Mouse (Mus musculus): ENCODE measurements around the gene Car5a. TPM values are rescaled to one million over a fixed set of nuclear protein-coding genes. Genes with fewer than 3 reads are reported as not detected.
A peak's percentile ranks its signal among the peaks of the same experiment; 100 is the strongest.

The Car5a gene
- total and polyA plus RNA-seq, 3 experiments = 0.16 to 0.68 (median 0.57) TPM

- TF ChIP-seq POLR2AphosphoS5 (IDR thresholded peaks at IDR 0.05; ENCODE audit: insufficient replicate concordance, low read depth, low read length) = no peak
- no peak for TF ChIP-seq GATA1 (IDR thresholded peaks at IDR 0.05; ENCODE audit: borderline replicate concordance, low read length)
- DNase-seq (ENCODE audit: low spot score) = no peak
- no peaks in the 10 kb centered on the region for H3K9me3 ChIP-seq (replicated peaks)
- peaks cover 29% of the 10 kb centered on the region for H3K36me3 ChIP-seq (replicated peaks)
- H3K27me3 ChIP-seq (ENCODE audit: insufficient read depth, low read length) = peaks cover 5% of the 10 kb centered on the region; the same call in 1 of the 2 replicates
- no peak for ATAC-seq (ENCODE audit: extremely low read depth, insufficient number of reproducible peaks, low FRiP score, poor library complexity, severe bottlenecking)
- H3K4me3 ChIP-seq (ENCODE audit: low read depth, low read length) = peak overlapping the region; percentile 73
- peaks cover 66% of the 10 kb centered on the region for H3K4me1 ChIP-seq (ENCODE audit: insufficient read depth, low read depth, low read length)
Observed at GRCm38 (mm10) chr8:121948321-121949145, 3.8 kb upstream of the Car5a start.

DNA sequence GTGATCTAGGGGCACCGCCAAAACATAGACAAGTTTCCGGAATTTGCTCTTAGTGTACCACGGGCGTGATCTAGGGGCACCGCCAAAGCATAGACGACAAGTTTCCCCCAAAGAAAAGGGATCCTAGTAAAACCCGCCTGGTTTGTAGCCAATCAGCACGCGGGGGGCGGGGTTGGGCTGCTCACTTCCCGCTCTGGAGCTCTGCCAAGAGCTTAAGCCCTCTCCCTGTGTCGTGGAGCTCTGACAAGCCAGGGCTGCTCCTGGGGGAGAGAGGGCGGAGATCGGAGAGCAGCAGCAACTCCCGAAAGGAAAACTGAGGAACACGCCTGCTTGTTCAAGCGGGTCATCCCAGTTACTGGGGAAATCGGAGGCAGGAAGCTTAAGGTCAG, 3.0 kb upstream of the Car5a start:
- peak overlapping the region; percentile 73 for H3K4me3 ChIP-seq (ENCODE audit: low read depth, low read length)
- H3K36me3 ChIP-seq (replicated peaks) = peaks cover 22% of the 10 kb centered on the region
- DNase-seq (ENCODE audit: low spot score) (peak; percentile 91), ATAC-seq (ENCODE audit: extremely low read depth, insufficient number of reproducible peaks, low FRiP score, poor library complexity, severe bottlenecking) (peak; percentile 62)
- peaks cover 62% of the 10 kb centered on the region for H3K4me1 ChIP-seq (ENCODE audit: insufficient read depth, low read depth, low read length)
- no peaks in the 10 kb centered on the region for H3K9me3 ChIP-seq (replicated peaks)
- H3K27me3 ChIP-seq (ENCODE audit: insufficient read depth, low read length) = peaks cover 5% of the 10 kb centered on the region; the same call in 1 of the 2 replicates
- no peak for TF ChIP-seq POLR2AphosphoS5 (IDR thresholded peaks at IDR 0.05; ENCODE audit: insufficient replicate concordance, low read depth, low read length)
- no peak for TF ChIP-seq GATA2 (IDR thresholded peaks at IDR 0.05; ENCODE audit: borderline replicate concordance, low read depth, low read length)
- TF ChIP-seq GATA1 (IDR thresholded peaks at IDR 0.05; ENCODE audit: borderline replicate concordance, low read length) = no peak
- no peak for TF ChIP-seq CTCF (IDR thresholded peaks at IDR 0.05; ENCODE audit: low read depth, low read length)
- TF ChIP-seq TAL1 (conservative IDR thresholded peaks at IDR 0.05; ENCODE audit: low read depth, low read length) = no peak

- ATAC-seq (ENCODE audit: extremely low read depth, insufficient number of reproducible peaks, low FRiP score, poor library complexity, severe bottlenecking) (no peak), DNase-seq (ENCODE audit: low spot score) (peak; percentile 22)
- Histone ChIP-seq H3K27me3 (ENCODE audit: insufficient read depth, low read length) (peaks cover 5% of the 10 kb centered on the region), H3K4me1 (ENCODE audit: insufficient read depth, low read depth, low read length) (peaks cover 56% of the 10 kb centered on the region), H3K9me3 (replicated peaks) (no peaks in the 10 kb centered on the region), H3K36me3 (replicated peaks) (peaks cover 17% of the 10 kb centered on the region), H3K4me3 (ENCODE audit: low read depth, low read length) (peak overlapping the region; percentile 73)
- TF ChIP-seq CTCF (IDR thresholded peaks at IDR 0.05; ENCODE audit: low read depth, low read length) (no peak), GATA2 (IDR thresholded peaks at IDR 0.05; ENCODE audit: borderline replicate concordance, low read depth, low read length) (no peak), POLR2AphosphoS5 (IDR thresholded peaks at IDR 0.05; ENCODE audit: insufficient replicate concordance, low read depth, low read length) (no peak), TAL1 (conservative IDR thresholded peaks at IDR 0.05; ENCODE audit: low read depth, low read length) (no peak), GATA1 (IDR thresholded peaks at IDR 0.05; ENCODE audit: borderline replicate concordance, low read length) (no peak)
Observed at GRCm38 (mm10) chr8:121947047-121947752, 2.5 kb upstream of the Car5a start.

GRCm38 (mm10) chr8:121946351-121946750, 1.6 kb upstream of the Car5a start:
- no peak for ATAC-seq (ENCODE audit: extremely low read depth, insufficient number of reproducible peaks, low FRiP score, poor library complexity, severe bottlenecking)
- TF ChIP-seq CTCF (IDR thresholded peaks at IDR 0.05; ENCODE audit: low read depth, low read length) (no peak), POLR2AphosphoS5 (IDR thresholded peaks at IDR 0.05; ENCODE audit: insufficient replicate concordance, low read depth, low read length) (no peak), GATA1 (IDR thresholded peaks at IDR 0.05; ENCODE audit: borderline replicate concordance, low read length) (no peak), TAL1 (conservative IDR thresholded peaks at IDR 0.05; ENCODE audit: low read depth, low read length) (no peak), GATA2 (IDR thresholded peaks at IDR 0.05; ENCODE audit: borderline replicate concordance, low read depth, low read length) (no peak)
- peak overlapping the region; percentile 73; the same call in 1 of the 2 replicates for H3K4me3 ChIP-seq (ENCODE audit: low read depth, low read length)

DNA sequence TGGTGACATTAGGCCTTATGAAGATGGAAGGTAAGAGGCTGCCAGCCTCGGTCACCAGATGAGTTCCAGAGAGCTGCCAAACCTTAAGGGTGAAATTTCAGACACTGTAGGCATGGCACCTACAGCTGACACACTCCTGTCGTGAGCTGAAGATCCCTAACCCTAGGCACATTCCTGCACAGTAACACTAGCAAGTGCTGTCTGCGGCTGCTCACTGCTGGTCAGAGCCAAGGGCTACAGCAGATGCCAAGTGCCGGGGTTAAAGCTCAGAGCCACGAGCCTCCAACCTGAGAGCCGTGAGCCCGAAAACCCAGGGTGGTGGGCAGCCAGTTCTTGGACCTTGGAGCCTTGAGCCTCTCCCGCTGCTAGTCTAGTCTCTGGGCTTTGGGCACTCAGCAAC, 988 bp downstream of the Car5a start:
- DNase-seq (ENCODE audit: low spot score) = no peak
- Histone ChIP-seq H3K27me3 (ENCODE audit: insufficient read depth, low read length) (peaks cover 19% of the 10 kb centered on the region), H3K9me3 (replicated peaks) (no peaks in the 10 kb centered on the region), H3K36me3 (replicated peaks) (peaks cover 14% of the 10 kb centered on the region), H3K4me1 (ENCODE audit: insufficient read depth, low read depth, low read length) (peaks cover 39% of the 10 kb centered on the region), H3K4me3 (ENCODE audit: low read depth, low read length) (no peak overlapping the region)
- no peak for ATAC-seq (ENCODE audit: extremely low read depth, insufficient number of reproducible peaks, low FRiP score, poor library complexity, severe bottlenecking)
- TF ChIP-seq GATA1 (IDR thresholded peaks at IDR 0.05; ENCODE audit: borderline replicate concordance, low read length) (no peak), GATA2 (IDR thresholded peaks at IDR 0.05; ENCODE audit: borderline replicate concordance, low read depth, low read length) (no peak), POLR2AphosphoS5 (IDR thresholded peaks at IDR 0.05; ENCODE audit: insufficient replicate concordance, low read depth, low read length) (no peak), TAL1 (conservative IDR thresholded peaks at IDR 0.05; ENCODE audit: low read depth, low read length) (no peak), CTCF (IDR thresholded peaks at IDR 0.05; ENCODE audit: low read depth, low read length) (no peak)

More at GRCm38 (mm10) chr8:121946351-121946750, 1.6 kb upstream of the Car5a start:
- no peak for DNase-seq (ENCODE audit: low spot score)
- Histone ChIP-seq H3K9me3 (replicated peaks) (no peaks in the 10 kb centered on the region), H3K27me3 (ENCODE audit: insufficient read depth, low read length) (peaks cover 5% of the 10 kb centered on the region), H3K36me3 (replicated peaks) (peaks cover 16% of the 10 kb centered on the region), H3K4me1 (ENCODE audit: insufficient read depth, low read depth, low read length) (peaks cover 51% of the 10 kb centered on the region)

GRCm38 (mm10) chr8:121943057-121943540, 1.6 kb downstream of the Car5a start:
- TF ChIP-seq GATA1 (IDR thresholded peaks at IDR 0.05; ENCODE audit: borderline replicate concordance, low read length) (no peak), CTCF (IDR thresholded peaks at IDR 0.05; ENCODE audit: low read depth, low read length) (no peak), TAL1 (conservative IDR thresholded peaks at IDR 0.05; ENCODE audit: low read depth, low read length) (no peak), POLR2AphosphoS5 (IDR thresholded peaks at IDR 0.05; ENCODE audit: insufficient replicate concordance, low read depth, low read length) (no peak), GATA2 (IDR thresholded peaks at IDR 0.05; ENCODE audit: borderline replicate concordance, low read depth, low read length) (no peak)
- ATAC-seq (ENCODE audit: extremely low read depth, insufficient number of reproducible peaks, low FRiP score, poor library complexity, severe bottlenecking) = no peak
- no peak for DNase-seq (ENCODE audit: low spot score)
- Histone ChIP-seq H3K27me3 (ENCODE audit: insufficient read depth, low read length) (peaks cover 20% of the 10 kb centered on the region), H3K36me3 (replicated peaks) (peaks cover 14% of the 10 kb centered on the region), H3K4me1 (ENCODE audit: insufficient read depth, low read depth, low read length) (peaks cover 39% of the 10 kb centered on the region), H3K4me3 (ENCODE audit: low read depth, low read length) (no peak overlapping the region), H3K9me3 (replicated peaks) (no peaks in the 10 kb centered on the region)
